Mouse (Mus musculus) cortical plate, adult 2 months (tissue): ENCODE results near the gene Syce3. TPM values are rescaled to one million over a fixed set of nuclear protein-coding genes. Genes with fewer than 3 reads are reported as not detected.

Experiments
- H3K27ac ChIP-seq: fragments of 200-500 bp; 2 replicates; pipeline ENCODE4 v1.5.1; 2012; ENCODE audit warnings: low read length, control low read depth, inconsistent platforms; ENCODE audit not compliant: insufficient read depth
- H3K4me1 ChIP-seq: fragments of 200-500 bp; 2 replicates; pipeline ENCODE4 v1.6.1; 2011; ENCODE audit warnings: low read length; ENCODE audit not compliant: control insufficient read depth, insufficient read depth
- H3K4me3 ChIP-seq: fragments of 200-500 bp; 2 replicates; pipeline ENCODE4 v1.5.1; 2011; ENCODE audit warnings: mild to moderate bottlenecking, low read length, control low read depth; ENCODE audit not compliant: insufficient read depth
- CTCF ChIP-seq: fragments of 200-500 bp; IDR thresholded peaks from 2 replicates; pipeline ENCODE4 v1.5.1; 2011; ENCODE audit warnings: mild to moderate bottlenecking, control low read depth, low read length; ENCODE audit not compliant: insufficient read depth; ENCODE audit errors: extremely low read depth
- POLR2A ChIP-seq: fragments of 200-500 bp; IDR thresholded peaks from 2 replicates; pipeline ENCODE4 v1.6.1; 2011; ENCODE audit warnings: mild to moderate bottlenecking, low read length, control low read depth; ENCODE audit not compliant: insufficient read depth; ENCODE audit errors: extremely low read depth
- polyA plus RNA-seq: library from polyadenylated mRNA; depleted of rRNA; stranded (reverse); fragments of >200 nt; gene quantifications from 2 replicates; pipeline ENCODE4 v1.2.3, GENCODE M21; 2012

Syce3 gene
- polyA plus RNA-seq, 1 experiment = 0.33 TPM

DNA sequence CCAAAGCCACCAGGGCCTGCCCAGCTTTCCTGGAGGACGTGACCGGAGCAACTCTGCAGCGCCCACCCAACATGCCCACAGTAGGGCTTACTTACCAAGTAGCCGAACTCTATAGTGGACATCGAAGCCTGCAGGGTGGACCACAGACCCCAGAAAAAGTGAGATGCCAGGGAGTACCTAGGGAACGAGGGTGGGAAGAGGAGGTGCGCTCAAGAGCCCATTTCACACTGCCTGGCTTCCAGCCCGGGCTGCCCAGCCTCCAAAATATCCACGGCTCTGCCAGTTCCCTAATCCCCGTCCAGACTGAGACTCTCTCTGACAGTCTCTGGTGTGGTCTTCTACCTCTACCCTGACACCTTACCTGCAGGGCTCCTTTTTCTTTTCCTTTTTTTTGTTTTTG lies 16.4 kb upstream of the Syce3 start:
- no peaks in the 10 kb centered on the region; the same call in 1 of the 2 replicates for H3K4me1 ChIP-seq
- H3K27ac ChIP-seq = no peak overlapping the region
- TF ChIP-seq POLR2A (no peak), CTCF (no peak)
- H3K4me3 ChIP-seq = no peak overlapping the region

DNA sequence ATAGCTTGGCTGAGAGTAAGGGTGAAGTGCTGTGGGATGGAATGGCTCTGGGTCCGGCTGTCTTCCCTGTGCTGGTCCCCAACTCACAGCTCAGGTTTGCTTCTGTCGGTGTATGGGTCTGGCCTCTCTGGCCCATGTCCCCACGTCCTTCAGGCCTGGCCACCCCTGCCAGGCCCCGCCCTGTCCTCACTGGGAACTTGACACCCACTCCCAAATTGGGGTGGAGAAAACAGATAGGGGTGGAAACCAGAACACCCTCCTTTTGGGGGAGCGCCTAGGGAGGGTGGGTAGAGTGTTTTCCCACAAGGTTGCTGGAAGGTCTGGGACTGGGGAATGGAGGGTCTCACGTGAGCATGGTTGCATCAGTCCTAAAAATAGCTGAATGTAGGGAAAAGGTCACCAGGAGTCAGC lies 15.4 kb upstream of the Syce3 start, which contains the start of gene Cpt1b:
Gene Cpt1b, minus strand, starts transcription at position 153 of the 411 bp plus-strand sequence.
- H3K27ac ChIP-seq = no peak within 1 kb of the TSS
- no peak for TF ChIP-seq CTCF
- no peak for TF ChIP-seq POLR2A
- no peak within 1 kb of the TSS for H3K4me3 ChIP-seq
- H3K4me1 ChIP-seq = no peaks in the 10 kb centered on the region; the same call in 1 of the 2 replicates

DNA sequence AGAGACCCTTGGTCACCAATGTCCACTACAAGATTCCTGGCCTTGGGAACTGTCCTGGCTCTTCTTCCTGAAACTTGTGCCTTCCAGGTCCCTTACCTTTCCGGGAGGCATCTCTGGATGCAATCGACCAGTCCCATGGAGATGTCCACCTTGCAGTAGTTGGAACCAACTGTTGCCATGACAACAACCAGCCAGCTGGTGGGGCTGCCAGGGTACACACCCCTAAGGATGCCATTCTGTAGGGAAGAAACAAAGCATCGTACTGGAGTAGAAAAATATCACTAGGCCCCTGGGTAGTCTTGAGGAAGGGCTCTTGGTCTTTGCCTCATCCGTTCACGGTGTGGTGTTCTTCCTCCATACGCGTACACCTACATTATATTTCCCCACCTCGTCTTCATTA lies 14.3 kb upstream of the Syce3 start:
- TF ChIP-seq CTCF = no peak
- no peak for TF ChIP-seq POLR2A

DNA sequence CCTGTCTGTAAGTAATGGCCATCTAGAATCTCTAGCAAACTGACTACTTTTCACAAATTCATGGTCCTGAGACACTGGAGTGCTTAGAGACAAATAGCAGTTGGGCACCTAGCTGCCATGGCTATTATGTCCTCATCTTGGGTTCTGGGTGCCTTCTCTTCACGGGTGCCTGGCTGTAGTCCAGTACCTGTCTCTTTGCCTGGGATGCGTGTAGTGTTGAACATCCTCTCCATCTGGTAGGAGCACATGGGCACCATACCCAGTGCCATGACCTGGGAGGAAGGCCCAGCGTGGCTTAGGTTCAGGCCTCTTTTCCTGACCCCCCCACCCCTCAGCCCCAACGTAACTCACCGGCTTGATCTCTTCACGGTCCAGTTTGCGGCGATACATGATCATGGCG lies 11.6 kb upstream of the Syce3 start:
- no peaks in the 10 kb centered on the region for H3K4me1 ChIP-seq

More for the DNA sequence above, 14.3 kb upstream of the Syce3 start:
- no peak overlapping the region for H3K27ac ChIP-seq
- no peak overlapping the region for H3K4me3 ChIP-seq
- H3K4me1 ChIP-seq = no peaks in the 10 kb centered on the region; the same call in 1 of the 2 replicates

DNA sequence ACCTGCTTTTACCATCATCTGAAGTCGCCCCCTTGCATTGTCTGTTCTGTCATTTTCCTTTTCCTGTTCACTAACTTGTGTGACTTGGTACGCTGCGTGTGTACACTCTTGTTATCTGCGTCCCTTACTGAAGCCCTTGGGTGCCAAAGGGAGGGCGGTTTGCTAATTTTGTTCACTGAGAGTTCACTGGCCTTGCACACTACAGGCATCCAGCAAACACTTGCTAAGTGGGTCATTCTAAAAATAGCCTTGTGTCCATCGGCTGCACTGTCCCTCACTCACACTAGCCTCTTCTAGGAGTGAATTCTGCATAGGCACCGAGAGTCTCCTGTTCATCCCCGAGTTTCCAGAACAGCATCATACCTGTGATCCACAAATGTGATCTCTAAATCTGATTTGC lies 5.0 kb upstream of the Syce3 start:
- no peak for TF ChIP-seq CTCF
- TF ChIP-seq POLR2A = no peak
- H3K27ac ChIP-seq = no peak overlapping the region
- no peak overlapping the region for H3K4me3 ChIP-seq
- H3K4me1 ChIP-seq = no peaks in the 10 kb centered on the region

More for the DNA sequence above, 11.6 kb upstream of the Syce3 start:
- H3K27ac ChIP-seq = no peak overlapping the region
- H3K4me3 ChIP-seq = no peak overlapping the region
- TF ChIP-seq CTCF (no peak), POLR2A (no peak)

DNA sequence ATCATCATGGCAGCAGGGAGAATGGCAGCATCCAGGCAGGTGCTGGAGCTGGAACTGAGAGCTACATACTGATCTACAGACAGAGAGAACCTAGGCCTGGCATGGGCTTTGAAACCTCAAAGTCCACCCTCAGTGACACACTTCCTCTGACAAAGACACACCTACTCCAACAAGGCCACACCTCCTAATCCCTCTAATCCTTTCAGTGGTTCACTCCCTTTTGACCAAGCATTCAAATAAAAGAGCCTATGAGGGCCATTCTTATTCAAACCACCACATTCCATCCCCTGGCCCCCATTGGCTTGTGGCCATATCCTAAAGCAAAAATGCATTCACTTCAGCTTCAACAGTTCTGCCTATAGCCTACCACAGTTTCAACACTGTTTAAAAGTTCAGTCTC lies 3.6 kb downstream of the Syce3 start:
- Histone ChIP-seq H3K27ac (no peak overlapping the region), H3K4me1 (no peaks in the 10 kb centered on the region), H3K4me3 (no peak overlapping the region)
- TF ChIP-seq POLR2A = no peak
- no peak for TF ChIP-seq CTCF

DNA sequence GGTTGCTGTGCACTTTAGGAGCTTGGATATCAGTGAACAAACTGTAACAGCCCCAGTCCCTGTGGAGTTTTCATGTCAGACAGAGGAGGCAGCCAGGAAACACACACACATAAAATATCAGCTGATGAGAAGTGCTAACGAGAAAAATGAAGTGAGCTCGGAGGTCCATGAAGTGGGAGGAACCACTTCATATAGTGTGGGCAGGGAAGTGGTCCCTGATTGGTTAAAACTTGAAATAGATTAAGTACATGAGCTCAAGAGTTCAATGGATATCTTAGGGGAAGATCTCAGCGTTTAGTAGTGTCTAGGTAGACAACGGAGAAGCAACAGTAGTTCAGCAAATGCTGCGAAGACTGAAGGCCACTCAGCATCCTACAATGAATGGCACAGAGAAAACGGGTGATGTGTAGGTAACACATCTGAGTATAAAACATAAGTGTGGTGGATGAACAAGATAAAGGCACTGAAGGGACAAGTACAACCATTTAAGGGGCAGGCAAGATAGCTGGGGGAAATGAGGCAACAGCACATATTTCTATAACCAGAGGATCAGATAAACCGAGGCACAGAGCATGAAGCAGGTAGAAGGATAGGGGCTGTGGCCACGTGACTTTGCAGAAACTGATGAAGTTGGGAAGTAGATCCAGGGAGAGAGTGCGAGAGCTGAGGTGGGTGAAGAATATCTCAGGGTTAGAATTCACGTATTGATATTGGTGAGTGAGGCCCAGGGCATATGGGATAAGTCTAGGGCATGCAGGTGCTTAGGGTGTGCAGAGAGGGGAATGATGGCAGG lies 5.3 kb downstream of the Syce3 start:
- Histone ChIP-seq H3K4me3 (no peak overlapping the region), H3K4me1 (no peaks in the 10 kb centered on the region), H3K27ac (no peak overlapping the region)
- no peak for TF ChIP-seq CTCF
- TF ChIP-seq POLR2A = no peak

DNA sequence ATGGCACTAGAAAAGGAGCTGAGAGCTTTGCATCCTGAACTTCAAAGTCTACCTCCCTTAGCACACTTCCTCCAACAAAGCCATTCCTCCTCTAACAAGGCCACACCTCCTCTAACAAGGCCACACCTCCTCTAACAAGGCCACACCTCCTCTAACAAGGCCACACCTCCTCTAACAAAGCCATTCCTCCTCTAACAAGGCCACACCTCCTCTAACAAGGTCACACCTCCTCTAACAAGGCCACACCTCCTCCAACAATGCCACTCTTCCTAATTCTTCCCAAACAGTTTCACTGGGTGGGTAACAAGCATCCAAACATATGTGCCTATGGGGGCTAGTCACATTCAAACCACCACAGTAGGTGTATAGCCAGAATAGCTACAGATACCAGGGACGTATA lies 7.8 kb downstream of the Syce3 start:
- TF ChIP-seq POLR2A = no peak
- no peak for TF ChIP-seq CTCF

DNA sequence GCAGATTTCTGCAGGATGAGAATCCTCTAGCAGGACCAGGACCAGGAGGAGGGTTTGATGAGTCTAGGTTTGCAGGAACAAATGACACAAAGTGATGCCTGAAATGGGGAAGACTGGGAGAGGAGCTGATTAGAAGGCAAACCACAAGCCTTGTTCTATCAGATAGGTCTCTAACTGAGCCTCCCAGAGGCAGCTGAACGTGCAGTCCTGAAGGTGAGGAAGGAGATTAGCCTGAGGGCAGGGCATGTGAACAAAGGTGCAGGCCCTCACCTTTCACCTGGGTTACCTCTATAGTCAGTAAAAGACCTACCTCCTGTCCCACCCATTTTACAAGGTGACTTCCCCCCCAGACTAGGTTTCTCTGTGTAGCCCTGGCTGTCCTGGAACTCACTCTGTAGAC lies 10.6 kb downstream of the Syce3 start:
- H3K4me3 ChIP-seq = no peak overlapping the region
- no peaks in the 10 kb centered on the region for H3K4me1 ChIP-seq
- TF ChIP-seq CTCF (no peak), POLR2A (no peak)
- H3K27ac ChIP-seq = no peak overlapping the region

More for the DNA sequence above, 7.8 kb downstream of the Syce3 start:
- no peaks in the 10 kb centered on the region for H3K4me1 ChIP-seq
- no peak overlapping the region for H3K4me3 ChIP-seq
- H3K27ac ChIP-seq = no peak overlapping the region

DNA sequence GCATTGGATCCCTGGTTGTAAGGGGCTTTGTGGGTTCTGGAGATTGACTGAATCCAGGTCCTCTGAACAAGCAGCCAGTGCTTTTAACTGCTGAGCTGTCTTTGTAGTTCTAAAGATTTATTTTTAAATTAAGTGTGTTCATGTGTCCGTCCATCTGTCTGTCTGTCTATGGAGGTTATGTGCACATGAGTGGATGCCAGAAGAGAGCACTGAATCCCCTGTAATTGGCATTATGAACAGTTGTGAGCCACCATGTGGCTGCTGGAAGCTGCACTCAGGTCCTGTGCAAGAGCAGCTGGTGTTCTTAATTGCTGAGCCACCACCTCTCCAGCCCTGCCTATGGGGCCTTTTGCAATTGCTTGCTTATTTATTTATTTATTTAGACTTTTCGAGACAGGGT lies 12.2 kb downstream of the Syce3 start:
- no peak overlapping the region for H3K27ac ChIP-seq
- H3K4me3 ChIP-seq = no peak overlapping the region
- no peaks in the 10 kb centered on the region for H3K4me1 ChIP-seq
- TF ChIP-seq POLR2A = no peak
- TF ChIP-seq CTCF = no peak
